Mouse (Mus musculus): ENCODE measurements at regions not wholly inside any gene's neighbourhood (a gene's known extent, or its start where the extent isn't known, plus 50 kb on each side); places are given as distances from the start of the nearest gene placed in this dataset.
"Not testable (repeated sequence)": the region's sequence is repeated elsewhere in the genome, so short reads cannot be mapped to it uniquely, and the experiment has no call there.

GRCm38 (mm10) chrX:18727940-18728710 is 266.9 kb upstream of the 4930578C19Rik start:
- no peak for TF ChIP-seq CTCF (conservative IDR thresholded peaks at IDR 0.05)
- no peak for DNase-seq (ENCODE audit: low spot score in 2 of 2)
- Histone ChIP-seq H3K4me3 (no peak overlapping the region), H3K27ac (no peak overlapping the region)

- Histone ChIP-seq H3K27ac (no peak overlapping the region), H3K4me3 (no peak overlapping the region)
- no peak for DNase-seq (ENCODE audit: low spot score in 2 of 2)
- peak; percentile 68 for TF ChIP-seq CTCF (conservative IDR thresholded peaks at IDR 0.05)
Measured at GRCm38 (mm10) chrX:18687216-18687615, 226.0 kb upstream of the 4930578C19Rik start.

- not testable (repeated sequence) for DNase-seq (ENCODE audit: low spot score in 2 of 2); H3K27ac ChIP-seq; H3K4me3 ChIP-seq
Measured at GRCm38 (mm10) chrX:18667251-18667650, 206.1 kb upstream of the 4930578C19Rik start.

- Histone ChIP-seq H3K27ac (no peak overlapping the region), H3K4me3 (no peak overlapping the region)
- DNase-seq (ENCODE audit: low spot score in 2 of 2), result no peak
- TF ChIP-seq CTCF (conservative IDR thresholded peaks at IDR 0.05), result no peak
Measured at GRCm38 (mm10) chrX:18663101-18663500, 201.9 kb upstream of the 4930578C19Rik start.

- no peak for DNase-seq (ENCODE audit: low spot score in 2 of 2)
Measured at GRCm38 (mm10) chrX:18618581-18618980, 157.4 kb upstream of the 4930578C19Rik start.

More at GRCm38 (mm10) chrX:18618581-18618980, 157.4 kb upstream of the 4930578C19Rik start:
- Histone ChIP-seq H3K27ac (no peak overlapping the region), H3K4me3 (no peak overlapping the region)
- no peak for TF ChIP-seq CTCF (conservative IDR thresholded peaks at IDR 0.05)

Data from layer of hippocampus, adult 2 months (tissue).